Mouse (Mus musculus) kidney, postnatal 0 days (tissue): ENCODE data around the gene Mycbpap. TPM values are rescaled to one million over a fixed set of nuclear protein-coding genes. Genes with fewer than 3 reads are reported as not detected.
A peak's percentile ranks its signal among the peaks of the same experiment; 100 is the strongest.

Source experiments
- ATAC-seq: fragments of 200-750 bp; cut with Nextera tagmentation; replicated peaks from 2 replicates; pipeline ENCODE4 v1.8.0; 2017; ENCODE audit warnings: low read depth, moderate number of reproducible peaks, moderate TSS enrichment, moderate library complexity; ENCODE audit not compliant: low FRiP score
- DNase-seq: peaks from one replicate; pipeline ENCODE4 v3.0.0-alpha.2; 2016; ENCODE audit warnings: low spot score
- H3K27ac ChIP-seq: fragments of 300-500 bp; sonication (generic); 2 replicates; pipeline ENCODE4 v1.5.1; 2014; ENCODE audit warnings: mild to moderate bottlenecking
- H3K27me3 ChIP-seq: fragments of 300-500 bp; sonication (generic); 2 replicates; pipeline ENCODE4 v1.6.1; 2014; ENCODE audit warnings: low read length, mixed read lengths; ENCODE audit not compliant: insufficient read depth
- H3K36me3 ChIP-seq: fragments of 300-500 bp; sonication (generic); 2 replicates; pipeline ENCODE4 v1.6.1; 2014; ENCODE audit warnings: low read length, mixed read lengths; ENCODE audit not compliant: insufficient read depth
- H3K4me1 ChIP-seq: fragments of 300-500 bp; sonication (generic); replicated peaks from 2 replicates; pipeline ENCODE4 v1.6.1; 2014; ENCODE audit warnings: antibody characterized with exemption, low read length, mixed read lengths; ENCODE audit not compliant: insufficient read depth
- H3K4me2 ChIP-seq: fragments of 300-500 bp; sonication (generic); 2 replicates; pipeline ENCODE4 v1.6.1; 2014; ENCODE audit warnings: mild to moderate bottlenecking, low read length, moderate library complexity, mixed read lengths
- H3K4me3 ChIP-seq: fragments of 300-500 bp; sonication (generic); replicated peaks from 2 replicates; pipeline ENCODE4 v1.5.1; 2014; ENCODE audit warnings: low read depth, low read length
- H3K9ac ChIP-seq: fragments of 300-500 bp; sonication (generic); 2 replicates; pipeline ENCODE4 v1.6.1; 2014; ENCODE audit warnings: low read depth, low read length
- H3K9me3 ChIP-seq: fragments of 300-500 bp; sonication (generic); replicated peaks from 2 replicates; pipeline ENCODE4 v1.6.1; 2016; ENCODE audit warnings: low read length, inconsistent platforms, mixed read lengths
- CTCF ChIP-seq: IDR thresholded peaks from 2 replicates; pipeline ENCODE4 v1.5.1; 2016; ENCODE audit warnings: antibody characterized with exemption, low read depth, mild to moderate bottlenecking, moderate library complexity
- WGBS: fragments of 180-500 bp; shearing (Covaris S2); extraction: QIAGEN DNeasy Blood & Tissue Kit; methylation state at CpG from one replicate; pipeline ENCODE4 v1.1.7; 2014; 5-methylcytosine and 5-hydroxymethylcytosine counted together
- polyA plus RNA-seq: library from polyadenylated mRNA; unstranded; fragments of >200 nt; fragmentation: Nextera tagmentation; extraction: Ambion mirVana; gene quantifications from 2 replicates; pipeline ENCODE4 v1.2.1, GENCODE M21; 2015

Mycbpap gene
- polyA plus RNA-seq, 1 experiment from 2014 or later, result 3.2 TPM

DNA sequence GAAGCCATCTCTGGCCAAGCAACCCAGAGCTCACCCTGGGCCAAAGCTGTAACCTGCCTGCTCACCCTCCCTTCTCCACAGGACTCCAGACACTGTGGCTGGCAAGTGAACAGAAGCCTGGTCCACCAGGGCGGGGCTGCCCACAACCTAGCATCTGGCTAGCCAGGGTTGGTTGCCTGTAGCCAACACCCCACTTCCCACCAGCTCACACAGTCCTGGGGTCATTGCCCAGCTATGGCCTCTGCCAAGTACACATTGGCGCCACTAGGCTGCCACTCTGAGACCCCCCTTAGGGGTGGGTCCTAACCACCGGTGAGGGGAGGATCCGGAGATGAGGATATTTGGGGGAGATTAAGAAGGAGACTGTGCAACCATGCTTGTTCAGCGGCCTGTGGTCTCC, 42.3 kb upstream of the Mycbpap start:
- no peaks in the 10 kb centered on the region for H3K9me3 ChIP-seq
- H3K9ac ChIP-seq, result peak overlapping the region; percentile 36; the same call in 1 of the 2 replicates
- no peak for DNase-seq
- no peak overlapping the region for H3K27ac ChIP-seq
- no peak overlapping the region; the same call in 1 of the 2 replicates for H3K4me3 ChIP-seq
- TF ChIP-seq CTCF, result no peak
- WGBS, result 62% methylated on average over 5 of the region's 5 CpGs
- ATAC-seq, result 0 out of 2 replicates have a peak, but pooled peaks have one; percentile 16
- no peaks in the 10 kb centered on the region for H3K27me3 ChIP-seq
- 0 out of 2 replicates have a peak, but pooled peaks cover 4% of the 10 kb centered on the region for H3K36me3 ChIP-seq
- peak overlapping the region; percentile 40 for H3K4me2 ChIP-seq
- H3K4me1 ChIP-seq, result peaks cover 13% of the 10 kb centered on the region; the same call in 1 of the 2 replicates

DNA sequence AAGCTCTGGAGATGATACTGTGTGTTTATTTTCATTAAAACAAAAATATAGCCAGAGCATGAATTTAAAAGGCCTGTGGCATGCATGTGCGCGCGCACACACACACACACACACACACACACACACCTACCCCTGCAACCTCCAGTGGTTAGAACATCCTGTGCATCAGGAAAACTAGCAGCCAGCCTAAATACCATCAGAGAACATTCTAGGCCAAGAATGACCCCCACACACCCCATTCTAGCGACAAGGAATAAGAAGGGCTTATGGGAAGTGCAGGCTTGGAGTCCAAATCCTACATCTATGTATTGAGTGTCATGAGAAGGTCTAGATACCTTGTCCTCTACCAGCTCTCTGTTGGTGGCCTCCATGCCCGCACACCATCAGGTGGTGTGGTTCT, 41.8 kb upstream of the Mycbpap start:
- Histone ChIP-seq H3K9me3 (no peaks in the 10 kb centered on the region), H3K27ac (no peak overlapping the region)

DNA sequence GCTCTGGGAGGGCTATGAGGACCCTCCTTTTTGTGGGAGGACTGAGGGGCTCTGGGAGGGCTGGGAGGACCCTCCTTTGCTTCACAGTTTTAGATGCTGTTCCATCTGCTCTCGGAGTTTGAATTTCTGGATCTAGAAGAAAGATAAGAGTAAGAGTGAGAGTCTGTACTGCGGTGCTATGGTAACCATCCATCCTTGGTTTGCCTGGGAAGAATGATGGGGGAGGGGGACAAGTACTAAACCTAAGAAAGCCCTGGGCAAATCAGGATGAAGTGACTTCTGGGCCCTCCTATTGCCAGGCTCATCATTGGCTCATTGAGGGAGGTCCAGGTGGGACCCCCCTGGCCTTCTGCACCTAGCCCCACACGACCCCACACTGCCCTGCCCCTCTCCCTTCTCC, 36.7 kb upstream of the Mycbpap start:
- TF ChIP-seq CTCF, result no peak
- no peak overlapping the region for H3K27ac ChIP-seq
- H3K4me2 ChIP-seq, result no peak overlapping the region
- DNase-seq (no peak), ATAC-seq (0 out of 2 replicates have a peak, but pooled peaks have one; percentile 37)
- 55% methylated on average over 3 of the region's 3 CpGs for WGBS
- H3K4me3 ChIP-seq, result no peak overlapping the region
- H3K27me3 ChIP-seq, result no peaks in the 10 kb centered on the region
- H3K36me3 ChIP-seq, result 0 out of 2 replicates have a peak, but pooled peaks cover 4% of the 10 kb centered on the region
- no peaks in the 10 kb centered on the region for H3K4me1 ChIP-seq
- no peaks in the 10 kb centered on the region for H3K9me3 ChIP-seq
- H3K9ac ChIP-seq, result no peak overlapping the region

More for the DNA sequence above, 41.8 kb upstream of the Mycbpap start:
- DNase-seq (no peak), ATAC-seq (no peak)
- 98% methylated on average over 5 of the region's 5 CpGs for WGBS
- Histone ChIP-seq H3K4me1 (peaks cover 13% of the 10 kb centered on the region; the same call in 1 of the 2 replicates), H3K9ac (no peak overlapping the region), H3K4me3 (no peak overlapping the region), H3K4me2 (no peak overlapping the region), H3K36me3 (0 out of 2 replicates have a peak, but pooled peaks cover 4% of the 10 kb centered on the region), H3K27me3 (no peaks in the 10 kb centered on the region)
- no peak for TF ChIP-seq CTCF

DNA sequence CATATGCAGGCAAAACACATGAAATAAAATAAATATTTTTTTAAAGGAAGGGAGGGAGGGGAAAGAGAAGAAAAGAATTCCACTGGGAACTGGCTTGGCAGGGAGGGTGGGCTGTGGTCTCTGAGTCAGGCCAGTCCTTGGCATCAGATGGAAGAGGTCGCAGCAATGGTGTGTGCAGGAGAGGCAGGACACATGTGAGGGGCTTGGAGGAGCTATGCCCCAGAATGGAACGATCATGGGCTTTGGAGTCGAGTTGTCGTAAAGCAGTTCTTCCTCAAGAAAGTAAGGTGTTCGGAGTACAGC, 28.9 kb upstream of the Mycbpap start:
- Histone ChIP-seq H3K4me1 (peaks cover 7% of the 10 kb centered on the region; the same call in 1 of the 2 replicates), H3K27ac (no peak overlapping the region), H3K36me3 (no peaks in the 10 kb centered on the region), H3K4me2 (no peak overlapping the region), H3K4me3 (no peak overlapping the region), H3K9ac (no peak overlapping the region), H3K9me3 (no peaks in the 10 kb centered on the region), H3K27me3 (no peaks in the 10 kb centered on the region)
- WGBS, result 82% methylated on average over 5 of the region's 5 CpGs
- ATAC-seq, result no peak
- TF ChIP-seq CTCF, result no peak
- no peak for DNase-seq

DNA sequence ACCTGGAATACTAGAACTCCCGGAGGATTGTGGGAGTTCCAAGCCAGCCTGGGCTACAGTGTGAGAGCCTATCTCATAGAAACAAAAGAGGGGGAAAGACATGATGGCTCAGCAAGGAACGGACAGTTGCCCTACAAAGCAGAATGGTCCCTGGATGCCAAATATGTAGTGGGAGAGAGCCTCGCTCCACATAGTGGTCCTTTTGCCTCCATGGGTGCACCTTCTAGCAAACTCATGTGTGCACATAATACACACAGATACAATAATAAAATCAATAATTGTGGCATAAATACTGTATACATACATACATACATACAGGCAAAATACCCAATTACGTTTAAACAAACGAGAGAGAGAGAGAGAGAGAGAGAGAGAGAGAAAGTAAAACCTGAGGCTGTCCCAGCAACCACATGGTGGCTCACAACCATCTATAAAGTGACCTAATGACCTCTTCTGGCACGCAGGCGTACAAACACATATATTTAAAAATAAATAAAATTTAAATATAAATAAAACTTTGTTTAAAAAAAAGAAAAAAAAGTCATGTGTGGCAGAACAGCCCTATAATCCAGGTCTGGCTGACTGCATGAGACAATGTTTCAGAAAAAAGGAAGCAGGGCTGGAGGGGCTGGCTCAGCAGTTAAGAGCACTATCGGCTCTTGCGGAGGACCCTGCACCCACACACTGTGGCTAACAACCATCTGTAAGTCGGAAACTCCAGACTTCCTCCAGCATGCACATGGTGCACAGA, 28.3 kb upstream of the Mycbpap start:
- Histone ChIP-seq H3K4me2 (no peak overlapping the region), H3K9ac (no peak overlapping the region), H3K36me3 (no peaks in the 10 kb centered on the region), H3K9me3 (no peaks in the 10 kb centered on the region), H3K4me3 (no peak overlapping the region), H3K27me3 (no peaks in the 10 kb centered on the region), H3K4me1 (peaks cover 7% of the 10 kb centered on the region; the same call in 1 of the 2 replicates), H3K27ac (peak overlapping the region; percentile 71; the same call in 1 of the 2 replicates)
- no peak for ATAC-seq
- no peak for TF ChIP-seq CTCF
- WGBS, result 57% methylated on average over 10 of the region's 10 CpGs
- no peak for DNase-seq

DNA sequence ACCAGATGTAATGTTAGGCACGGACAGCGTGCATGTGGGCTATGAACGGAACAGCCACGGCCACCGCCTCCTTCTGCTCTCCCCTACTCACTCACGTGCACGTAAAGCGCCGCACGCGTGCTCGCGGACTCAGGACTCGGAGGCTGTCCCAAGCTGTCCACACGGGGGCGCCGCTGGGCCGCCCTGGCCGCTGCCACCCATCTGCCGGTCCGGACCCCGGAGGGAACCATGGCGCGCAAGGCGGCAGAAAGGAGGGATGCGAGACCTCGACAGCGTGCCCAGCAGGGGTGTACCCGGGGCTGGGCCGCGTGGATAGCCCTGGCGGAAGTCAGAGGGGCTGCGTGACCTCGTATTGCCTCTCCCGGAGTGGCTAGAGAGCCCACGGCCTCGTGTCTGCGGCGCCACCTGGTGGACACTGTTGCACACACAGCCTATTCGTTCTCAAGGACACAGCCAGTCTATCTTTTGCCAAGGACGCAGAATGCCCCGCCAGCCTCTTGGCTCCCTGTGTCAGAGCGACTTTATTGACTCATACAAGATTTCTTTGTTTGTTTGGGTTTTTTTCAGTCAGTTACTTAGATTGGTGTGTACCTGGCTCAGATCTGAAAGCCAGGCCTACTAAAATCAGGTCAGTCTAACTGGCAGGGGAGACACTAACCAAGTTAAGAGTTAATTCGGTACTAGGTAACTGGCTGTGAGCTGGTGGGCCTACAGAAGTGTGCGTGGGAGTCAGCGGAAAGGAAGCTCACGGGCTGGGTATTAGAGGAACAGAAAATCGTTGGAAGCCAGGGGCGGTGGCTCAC, 27.5 kb upstream of the Mycbpap start, which contains the start of gene Rsad1:
Gene Rsad1, minus strand, starts transcription at position 368 of the 803 bp plus-strand sequence.
- ATAC-seq (peak; percentile 91), DNase-seq (peak; percentile 95)
- Histone ChIP-seq H3K9me3 (no peaks in the 10 kb centered on the region), H3K27me3 (no peaks in the 10 kb centered on the region), H3K4me3 (peak within 1 kb of the TSS; percentile 38), H3K27ac (peak within 1 kb of the TSS; percentile 71), H3K4me1 (peaks cover 7% of the 10 kb centered on the region; the same call in 1 of the 2 replicates), H3K4me2 (peak within 1 kb of the TSS; percentile 93), H3K36me3 (no peaks in the 10 kb centered on the region), H3K9ac (peak within 1 kb of the TSS; percentile 64)
- WGBS, result 3% methylated on average over 49 of the region's 49 CpGs
- TF ChIP-seq CTCF, result peak; percentile 99
